Mouse (Mus musculus) kidney, embryonic 16.5 days (tissue): Measurements from ENCODE around the gene Mettl7a3. TPM values are rescaled to one million over a fixed set of nuclear protein-coding genes. Genes with fewer than 3 reads are reported as not detected.
"Not testable (repeated sequence)": the region's sequence is repeated elsewhere in the genome, so short reads cannot be mapped to it uniquely, and the experiment has no call there.

Source experiments
- ATAC-seq: fragments of 200-750 bp; cut with Nextera tagmentation; 2 replicates; pipeline ENCODE4 v1.8.0; 2017; ENCODE audit warnings: moderate TSS enrichment; ENCODE audit not compliant: low FRiP score, low TSS enrichment
- H3K27ac ChIP-seq: fragments of 300-500 bp; sonication (generic); 2 replicates; pipeline ENCODE4 v1.5.1; 2014; ENCODE audit warnings: low read length
- H3K27me3 ChIP-seq: fragments of 300-500 bp; sonication (generic); 2 replicates; pipeline ENCODE4 v1.6.1; 2014; ENCODE audit warnings: low read length, control low read depth, mixed read lengths; ENCODE audit not compliant: insufficient read depth
- H3K36me3 ChIP-seq: fragments of 300-500 bp; sonication (generic); 2 replicates; pipeline ENCODE4 v1.6.1; 2014; ENCODE audit warnings: low read length, control low read depth, mixed read lengths; ENCODE audit not compliant: insufficient read depth
- H3K4me1 ChIP-seq: fragments of 300-500 bp; sonication (generic); 2 replicates; pipeline ENCODE4 v1.6.1; 2014; ENCODE audit warnings: low read length, control low read depth, mixed read lengths; ENCODE audit not compliant: insufficient read depth
- H3K4me2 ChIP-seq: fragments of 300-500 bp; sonication (generic); replicated peaks from 2 replicates; pipeline ENCODE4 v1.6.1; 2014; ENCODE audit warnings: low read depth, low read length
- H3K4me3 ChIP-seq: fragments of 300-500 bp; sonication (generic); 2 replicates; pipeline ENCODE4 v1.5.1; 2014; ENCODE audit warnings: mild to moderate bottlenecking, low read length
- H3K9ac ChIP-seq: fragments of 300-500 bp; sonication (generic); replicated peaks from 2 replicates; pipeline ENCODE4 v1.6.1; 2014; ENCODE audit warnings: low read length
- H3K9me3 ChIP-seq: fragments of 300-500 bp; sonication (generic); 2 replicates; pipeline ENCODE4 v1.6.1; 2016; ENCODE audit warnings: low read length, control low read depth
- WGBS: fragments of 180-500 bp; shearing (Covaris S2); extraction: QIAGEN DNeasy Blood & Tissue Kit; methylation state at CpG from one replicate; pipeline ENCODE4 v1.1.7; 2014; 5-methylcytosine and 5-hydroxymethylcytosine counted together
- polyA plus RNA-seq: library from polyadenylated mRNA; unstranded; fragments of >200 nt; fragmentation: Nextera tagmentation; extraction: Ambion mirVana; gene quantifications from 2 replicates; pipeline ENCODE4 v1.2.1, GENCODE M21; 2015

The Mettl7a3 gene
- polyA plus RNA-seq, 1 experiment from 2014 or later, result 0.19 TPM

DNA sequence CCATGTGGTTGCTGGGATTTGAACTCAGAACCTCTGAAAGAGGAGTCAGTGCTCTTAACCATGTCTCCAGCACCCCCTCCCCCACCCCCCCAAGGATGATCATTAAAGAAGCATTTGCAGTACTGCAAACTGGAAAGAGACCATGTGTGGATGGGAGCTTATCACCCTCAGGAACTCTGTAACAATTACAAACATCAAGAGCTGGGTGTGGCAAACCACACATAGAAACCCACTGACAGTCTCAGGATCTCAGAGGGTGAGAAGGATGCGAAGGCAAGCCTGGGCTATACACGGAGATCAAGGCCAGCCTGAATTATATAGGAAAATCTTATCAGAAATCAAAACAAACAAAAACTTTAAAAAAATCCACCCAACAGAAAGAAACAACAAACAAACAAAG is 28.5 kb upstream of the Mettl7a3 start:
- peaks cover 8% of the 10 kb centered on the region; the same call in 1 of the 2 replicates for H3K4me1 ChIP-seq
- ATAC-seq, result no peak
- no peak overlapping the region for H3K4me3 ChIP-seq
- no peaks in the 10 kb centered on the region for H3K36me3 ChIP-seq
- WGBS, result 80% methylated on average over 2 of the region's 2 CpGs
- no peaks in the 10 kb centered on the region for H3K27me3 ChIP-seq
- H3K9me3 ChIP-seq, result no peaks in the 10 kb centered on the region
- H3K27ac ChIP-seq, result no peak overlapping the region
- H3K9ac ChIP-seq, result no peak overlapping the region
- peak overlapping the region; percentile 77; the same call in 1 of the 2 replicates for H3K4me2 ChIP-seq

- not testable (repeated sequence) for H3K4me2 ChIP-seq, H3K27ac ChIP-seq, H3K4me3 ChIP-seq, H3K36me3 ChIP-seq, H3K9me3 ChIP-seq, H3K27me3 ChIP-seq, H3K4me1 ChIP-seq, H3K9ac ChIP-seq
- peak; percentile 47; the same call in 1 of the 2 replicates for ATAC-seq
- WGBS, result 44% methylated on average over 11 of the region's 11 CpGs
Measured at GRCm38 (mm10) chr15:100307438-100308096, 27.2 kb upstream of the Mettl7a3 start.

- no peaks in the 10 kb centered on the region for H3K27me3 ChIP-seq
- no peak overlapping the region for H3K9ac ChIP-seq
- ATAC-seq, result no peak
- peaks cover 4% of the 10 kb centered on the region; the same call in 1 of the 2 replicates for H3K36me3 ChIP-seq
- no peak overlapping the region for H3K4me2 ChIP-seq
- 0 out of 2 replicates have a peak, but pooled peaks cover 3% of the 10 kb centered on the region for H3K9me3 ChIP-seq
- no peaks in the 10 kb centered on the region for H3K4me1 ChIP-seq
- no peak overlapping the region for H3K4me3 ChIP-seq
- WGBS, result 78% methylated on average over 2 of the region's 2 CpGs
- no peak overlapping the region for H3K27ac ChIP-seq
Measured at GRCm38 (mm10) chr15:100312346-100312745, 22.4 kb upstream of the Mettl7a3 start.

- no peak for ATAC-seq
- no peak overlapping the region for H3K4me3 ChIP-seq
- H3K27ac ChIP-seq, result no peak overlapping the region
- H3K9ac ChIP-seq, result no peak overlapping the region
- H3K9me3 ChIP-seq, result 0 out of 2 replicates have a peak, but pooled peaks cover 3% of the 10 kb centered on the region
- peaks cover 4% of the 10 kb centered on the region; the same call in 1 of the 2 replicates for H3K36me3 ChIP-seq
- WGBS, result 92% methylated on average over 5 of the region's 5 CpGs
- H3K27me3 ChIP-seq, result no peaks in the 10 kb centered on the region
- H3K4me1 ChIP-seq, result no peaks in the 10 kb centered on the region
- H3K4me2 ChIP-seq, result no peak overlapping the region
Measured at GRCm38 (mm10) chr15:100314448-100315145, 20.1 kb upstream of the Mettl7a3 start.

DNA sequence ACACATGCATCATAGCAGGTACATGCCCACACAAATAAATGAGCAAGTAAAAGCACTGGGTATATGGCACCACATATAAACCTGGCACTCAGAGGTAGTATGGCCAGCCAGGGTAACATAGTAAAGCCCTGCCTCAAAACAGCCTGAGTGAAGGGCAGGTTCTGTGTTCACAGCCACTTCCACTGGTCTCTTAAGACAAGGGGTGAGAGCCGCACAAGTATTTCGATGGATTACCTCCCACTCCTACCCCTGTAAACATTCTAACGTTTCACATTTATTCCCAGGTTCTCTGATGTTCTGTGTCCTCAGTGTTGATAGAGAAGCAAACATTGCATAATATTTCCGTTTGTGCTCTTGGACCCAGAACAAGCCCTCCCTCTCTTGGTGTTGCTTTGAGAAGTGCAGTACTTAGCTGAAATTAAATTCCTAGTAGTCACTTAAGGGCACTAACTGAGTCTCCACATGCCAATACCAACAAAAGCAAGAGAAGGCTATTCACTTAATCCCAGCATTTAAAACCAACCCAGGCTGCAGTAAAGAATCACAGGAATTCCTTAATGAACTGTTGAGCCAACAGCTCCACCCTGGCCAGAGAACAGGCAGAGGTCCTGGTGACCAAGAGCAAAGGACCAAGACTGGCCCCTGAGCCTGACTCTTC is 16.6 kb upstream of the Mettl7a3 start:
- ATAC-seq, H3K27me3 ChIP-seq, H3K4me1 ChIP-seq, H3K9ac ChIP-seq, H3K4me3 ChIP-seq, H3K36me3 ChIP-seq, H3K9me3 ChIP-seq, H3K4me2 ChIP-seq, H3K27ac ChIP-seq: not testable (repeated sequence)
- 51% methylated on average over 4 of the region's 4 CpGs for WGBS

DNA sequence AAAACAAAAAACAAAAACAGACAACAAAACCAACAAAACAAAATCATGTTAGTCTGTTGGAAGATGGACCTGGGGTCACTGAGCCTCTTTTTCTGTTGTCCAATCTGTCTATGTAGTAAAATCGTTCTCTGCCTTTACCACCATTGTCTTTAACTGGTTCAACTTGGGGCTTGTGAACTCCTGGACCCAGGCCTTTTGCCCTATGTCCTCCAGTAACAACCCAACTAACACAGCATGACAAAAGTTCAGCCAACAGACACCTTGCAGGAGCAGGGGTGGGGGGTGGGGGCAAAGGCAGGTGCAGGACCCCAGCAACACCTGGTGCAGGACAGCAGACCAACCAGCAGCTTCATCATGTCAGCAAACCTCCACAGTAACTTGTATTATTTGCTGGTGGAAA is 14.8 kb upstream of the Mettl7a3 start:
- Histone ChIP-seq H3K27ac (no peak overlapping the region), H3K9ac (no peak overlapping the region), H3K27me3 (no peaks in the 10 kb centered on the region), H3K9me3 (no peaks in the 10 kb centered on the region), H3K4me1 (no peaks in the 10 kb centered on the region), H3K4me2 (no peak overlapping the region), H3K4me3 (no peak overlapping the region), H3K36me3 (no peaks in the 10 kb centered on the region)
- 79% methylated on average over 1 of the region's 1 CpGs for WGBS
- ATAC-seq, result no peak

DNA sequence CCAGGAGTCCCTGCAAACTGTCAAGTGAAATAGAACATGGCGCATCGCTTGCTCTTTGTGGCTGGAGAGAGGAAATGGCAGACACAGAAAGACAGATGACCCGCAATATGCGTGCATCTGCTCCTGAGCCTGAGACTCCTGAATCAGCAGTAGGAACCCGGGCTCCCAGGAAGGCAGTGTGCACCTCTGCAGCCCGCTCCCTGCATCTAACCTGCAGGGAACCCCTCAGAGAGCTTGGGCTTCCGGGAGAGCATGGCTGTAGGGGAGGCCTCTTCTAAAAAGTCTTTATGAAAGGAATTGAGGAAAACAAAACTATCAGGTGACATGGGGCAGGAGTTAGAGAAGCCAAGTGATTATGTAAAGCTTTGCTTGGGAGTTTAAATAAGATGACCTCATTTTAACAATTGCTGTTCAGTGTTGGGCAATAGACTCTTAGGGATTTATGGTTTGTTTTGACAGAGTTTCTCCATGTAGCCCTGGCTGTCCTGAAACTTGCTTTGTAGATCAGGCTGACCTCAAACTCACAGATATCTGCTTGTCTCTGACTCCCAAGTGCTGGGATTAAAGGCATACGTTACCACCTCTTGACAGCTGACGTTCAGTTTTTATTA is 14.3 kb upstream of the Mettl7a3 start:
- Histone ChIP-seq H3K27me3 (no peaks in the 10 kb centered on the region), H3K4me3 (no peak overlapping the region), H3K4me2 (no peak overlapping the region), H3K36me3 (no peaks in the 10 kb centered on the region), H3K9me3 (no peaks in the 10 kb centered on the region), H3K4me1 (no peaks in the 10 kb centered on the region), H3K27ac (no peak overlapping the region), H3K9ac (no peak overlapping the region)
- no peak for ATAC-seq
- 63% methylated on average over 9 of the region's 9 CpGs for WGBS

- Histone ChIP-seq H3K27ac (no peak overlapping the region), H3K9me3 (no peaks in the 10 kb centered on the region), H3K36me3 (no peaks in the 10 kb centered on the region), H3K4me2 (no peak overlapping the region), H3K9ac (no peak overlapping the region), H3K4me1 (no peaks in the 10 kb centered on the region), H3K27me3 (no peaks in the 10 kb centered on the region), H3K4me3 (no peak overlapping the region)
- WGBS, result 49% methylated on average over 5 of the region's 5 CpGs
- ATAC-seq, result no peak
Measured at GRCm38 (mm10) chr15:100321134-100321533, 13.6 kb upstream of the Mettl7a3 start.

GRCm38 (mm10) chr15:100324021-100324591 is 10.6 kb upstream of the Mettl7a3 start:
- no peaks in the 10 kb centered on the region for H3K4me1 ChIP-seq
- H3K36me3 ChIP-seq, result no peaks in the 10 kb centered on the region
- 75% methylated on average over 12 of the region's 12 CpGs for WGBS
- H3K4me2 ChIP-seq, result no peak overlapping the region
- no peak overlapping the region for H3K9ac ChIP-seq
- no peaks in the 10 kb centered on the region for H3K9me3 ChIP-seq
- ATAC-seq, result no peak
- H3K27me3 ChIP-seq, result no peaks in the 10 kb centered on the region
- H3K4me3 ChIP-seq, result no peak overlapping the region
- no peak overlapping the region for H3K27ac ChIP-seq
